Mouse (Mus musculus) gastrocnemius, adult 2 months (tissue): ENCODE measurements around the gene Rps6ka5. TPM values are rescaled to one million over a fixed set of nuclear protein-coding genes. Genes with fewer than 3 reads are reported as not detected.

Experiments
- DNase-seq: peaks from one replicate; pipeline ENCODE4 v3.0.0; 2022
- H3K27ac ChIP-seq: fragments of 200-600 bp; 2 replicates; pipeline ENCODE4 v1.8.1; 2022; ENCODE audit warnings: mild to moderate bottlenecking
- H3K4me3 ChIP-seq: fragments of 200-600 bp; 2 replicates; pipeline ENCODE4 v1.8.1; 2022; ENCODE audit warnings: mild to moderate bottlenecking, moderate library complexity
- CTCF ChIP-seq: fragments of 200-600 bp; IDR thresholded peaks from 2 replicates; pipeline ENCODE4 v1.8.1; 2022; ENCODE audit warnings: antibody characterized with exemption, mild to moderate bottlenecking, moderate library complexity
- intact Hi-C: fragments of 180-260 bp; cut with DNase I; formaldehyde crosslinking; loops from one replicate; pipeline ENCODE4 v1.15.1; 2025
- total RNA-seq, 2 experiments: library from RNA; stranded (reverse); gene quantifications; 2 replicates each; pipeline ENCODE4 v1.2.3; 2021

The Rps6ka5 gene
- total RNA-seq, 2 experiments from 2014 or later, result 11.1 to 11.8 TPM

GRCm38 (mm10) chr12:100513131-100513530 lies 213.7 kb downstream of the Rps6ka5 start:
- intact Hi-C loops, result loop anchor here (10.0 kb wide), 1 partner anchor 58 kb away; no protein-coding TSS in a partner anchor
- no peak for TF ChIP-seq CTCF
- H3K4me3 ChIP-seq, result peak overlapping the region; percentile 9; the same call in 1 of the 2 replicates
- no peak for DNase-seq
- H3K27ac ChIP-seq, result peak overlapping the region; percentile 80

- intact Hi-C loops, result loop anchor here (10.0 kb wide), 1 partner anchor 58 kb away; no protein-coding TSS in a partner anchor
- DNase-seq, result peak; percentile 78
- peak overlapping the region; percentile 80 for H3K27ac ChIP-seq
- no peak for TF ChIP-seq CTCF
- H3K4me3 ChIP-seq, result peak overlapping the region; percentile 9; the same call in 1 of the 2 replicates
Measured at GRCm38 (mm10) chr12:100512641-100513040, 214.1 kb downstream of the Rps6ka5 start.

GRCm38 (mm10) chr12:100509615-100510282 lies 217.0 kb downstream of the Rps6ka5 start:
- intact Hi-C loops, result loop anchor here (10.0 kb wide), 1 partner anchor 55 kb away; no protein-coding TSS in a partner anchor
- no peak for TF ChIP-seq CTCF
- H3K4me3 ChIP-seq, result no peak overlapping the region
- DNase-seq, result peak; percentile 9
- peak overlapping the region; percentile 62 for H3K27ac ChIP-seq

- H3K4me3 ChIP-seq, result no peak overlapping the region
- intact Hi-C loops, result no loop called here
- H3K27ac ChIP-seq, result peak overlapping the region; percentile 62
- TF ChIP-seq CTCF, result no peak
- peak; percentile 5 for DNase-seq
Measured at GRCm38 (mm10) chr12:100508668-100509067, 218.1 kb downstream of the Rps6ka5 start.

- intact Hi-C loops, result no loop called here
- peak; percentile 10 for DNase-seq
- TF ChIP-seq CTCF, result no peak
- no peak overlapping the region for H3K4me3 ChIP-seq
- no peak overlapping the region for H3K27ac ChIP-seq
Measured at GRCm38 (mm10) chr12:100505484-100505883, 221.3 kb downstream of the Rps6ka5 start.

- intact Hi-C loops, result no loop called here
- DNase-seq, result peak; percentile 2
- no peak for TF ChIP-seq CTCF
- H3K27ac ChIP-seq, result peak overlapping the region; percentile 62; the same call in 1 of the 2 replicates
- H3K4me3 ChIP-seq, result no peak overlapping the region
Measured at GRCm38 (mm10) chr12:100504585-100504984, 222.2 kb downstream of the Rps6ka5 start.

GRCm38 (mm10) chr12:100503659-100504058 lies 223.1 kb downstream of the Rps6ka5 start:
- peak overlapping the region; percentile 62 for H3K27ac ChIP-seq
- DNase-seq, result peak; percentile 22

GRCm38 (mm10) chr12:100502544-100502943 lies 224.2 kb downstream of the Rps6ka5 start:
- peak overlapping the region; percentile 43 for H3K27ac ChIP-seq
- intact Hi-C loops, result no loop called here
- TF ChIP-seq CTCF, result no peak
- H3K4me3 ChIP-seq, result no peak overlapping the region
- DNase-seq, result peak; percentile 14

More at GRCm38 (mm10) chr12:100503659-100504058, 223.1 kb downstream of the Rps6ka5 start:
- H3K4me3 ChIP-seq, result no peak overlapping the region
- no peak for TF ChIP-seq CTCF
- intact Hi-C loops, result no loop called here

- no peak for TF ChIP-seq CTCF
- peak; percentile 12 for DNase-seq
- no peak overlapping the region for H3K4me3 ChIP-seq
- peak overlapping the region; percentile 20 for H3K27ac ChIP-seq
- intact Hi-C loops, result no loop called here
Measured at GRCm38 (mm10) chr12:100501261-100501660, 225.5 kb downstream of the Rps6ka5 start.

GRCm38 (mm10) chr12:100499469-100499868 lies 227.3 kb downstream of the Rps6ka5 start:
- intact Hi-C loops, result no loop called here
- Histone ChIP-seq H3K4me3 (no peak overlapping the region), H3K27ac (no peak overlapping the region)
- DNase-seq, result peak; percentile 6
- TF ChIP-seq CTCF, result no peak

Other genes starting within 250 kb of the Rps6ka5 start
- 100 to 1,000 TPM; 147 to 160 TPM for gene Ttc7b, start 206.2 kb downstream of the Rps6ka5 start, total RNA-seq
- gene Dglucy, start 52.1 kb upstream of the Rps6ka5 start, total RNA-seq, result 10 to 100 TPM; 19.1 to 21.6 TPM
- gene Gpr68, start 181.2 kb upstream of the Rps6ka5 start, total RNA-seq, result under 1 TPM in 1 of 2 experiments, not detected in 1; 0.14 TPM